Mouse (Mus musculus): Measurements from ENCODE around the gene Rag1. TPM values are rescaled to one million over a fixed set of nuclear protein-coding genes. Genes with fewer than 3 reads are reported as not detected.

The Rag1 gene
- 3.0 and 11.2 TPM in 2 replicates for polyA plus RNA-seq (2011; ENCODE audit: insufficient read depth, insufficient read length, low replicate concordance, missing spikeins)

GRCm38 (mm10) chr2:101649114-101649671 lies at the start of gene Rag1, which contains the start of gene B230118H07Rik:
Gene Rag1 (minus strand): TSS chr2:101649501.
Gene B230118H07Rik (minus strand): TSS chr2:101649532.
- TF ChIP-seq CTCF (IDR thresholded peaks at IDR 0.05; ENCODE audit: control insufficient read depth, insufficient read depth, low read length) (no peak), POLR2A (IDR thresholded peaks at IDR 0.05; ENCODE audit: borderline replicate concordance, control insufficient read depth, low read depth, low read length) (0 out of 2 replicates have a peak, but pooled peaks have one; percentile 15)
- peak within 1 kb of the TSS; percentile 36 for H3K27ac ChIP-seq (ENCODE audit: control insufficient read depth, insufficient read depth, low read depth, low read length, poor library complexity)

GRCm38 (mm10) chr2:101695584-101695983 lies 46.3 kb upstream of the Rag1 start:
- Histone ChIP-seq H3K4me1 (ENCODE audit: control insufficient read depth, insufficient read depth, low read length) (no peaks in the 10 kb centered on the region; the same call in 1 of the 2 replicates), H3K27ac (ENCODE audit: control insufficient read depth, insufficient read depth, low read depth, low read length, poor library complexity) (no peak overlapping the region), H3K4me3 (replicated peaks; ENCODE audit: control insufficient read depth, low read depth, low read length) (no peak overlapping the region)
- TF ChIP-seq POLR2A (IDR thresholded peaks at IDR 0.05; ENCODE audit: borderline replicate concordance, control insufficient read depth, low read depth, low read length) = no peak
- TF ChIP-seq CTCF (IDR thresholded peaks at IDR 0.05; ENCODE audit: control insufficient read depth, insufficient read depth, low read length) = no peak
- 83% methylated on average over 7 of the region's 7 CpGs for WGBS

More at GRCm38 (mm10) chr2:101649114-101649671, at the start of gene Rag1, which contains the start of gene B230118H07Rik:
- 36% methylated on average over 8 of the region's 8 CpGs for WGBS
- Histone ChIP-seq H3K4me3 (replicated peaks; ENCODE audit: control insufficient read depth, low read depth, low read length) (peak within 1 kb of the TSS; percentile 55), H3K4me1 (ENCODE audit: control insufficient read depth, insufficient read depth, low read length) (no peaks in the 10 kb centered on the region; the same call in 1 of the 2 replicates)

DNA sequence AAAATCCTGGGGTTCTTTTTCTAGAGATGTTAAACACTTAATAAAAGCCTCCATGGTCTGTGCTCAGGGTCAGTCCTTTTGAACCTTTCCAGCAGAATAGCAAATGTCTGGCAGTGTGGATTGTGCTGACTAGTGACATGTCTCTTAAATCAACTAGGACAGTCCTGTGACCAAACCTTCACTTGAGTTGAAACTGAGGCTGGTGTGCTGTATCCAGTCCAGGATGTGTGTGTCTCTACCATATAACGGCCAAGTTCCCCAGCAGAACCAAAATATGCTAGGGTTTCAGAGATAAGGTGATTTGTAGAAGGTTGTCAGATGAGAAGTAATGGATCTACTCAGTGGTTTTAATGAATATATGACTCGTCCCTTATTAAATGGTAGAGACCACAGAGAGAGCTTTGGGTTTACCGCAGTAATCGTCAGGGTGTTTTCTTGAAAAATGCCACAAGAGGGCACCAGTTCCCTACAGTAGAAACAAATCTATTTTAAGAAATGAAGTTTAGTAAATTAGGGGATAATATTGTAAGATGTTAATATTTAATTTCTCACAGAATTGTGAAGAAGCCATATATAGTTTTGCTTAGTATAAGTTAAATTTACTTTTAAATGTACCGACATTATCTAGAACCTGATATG lies 44.4 kb upstream of the Rag1 start:
- Histone ChIP-seq H3K4me3 (replicated peaks; ENCODE audit: control insufficient read depth, low read depth, low read length) (no peak overlapping the region), H3K4me1 (ENCODE audit: control insufficient read depth, insufficient read depth, low read length) (no peaks in the 10 kb centered on the region), H3K27ac (ENCODE audit: control insufficient read depth, insufficient read depth, low read depth, low read length, poor library complexity) (no peak overlapping the region)
- no peak for TF ChIP-seq POLR2A (IDR thresholded peaks at IDR 0.05; ENCODE audit: borderline replicate concordance, control insufficient read depth, low read depth, low read length)
- 0 out of 2 replicates have a peak, but pooled peaks have one; percentile 8 for TF ChIP-seq CTCF (IDR thresholded peaks at IDR 0.05; ENCODE audit: control insufficient read depth, insufficient read depth, low read length)
- WGBS = 52% methylated on average over 5 of the region's 5 CpGs

GRCm38 (mm10) chr2:101693043-101693442 lies 43.7 kb upstream of the Rag1 start:
- Histone ChIP-seq H3K27ac (ENCODE audit: control insufficient read depth, insufficient read depth, low read depth, low read length, poor library complexity) (no peak overlapping the region), H3K4me1 (ENCODE audit: control insufficient read depth, insufficient read depth, low read length) (no peaks in the 10 kb centered on the region), H3K4me3 (replicated peaks; ENCODE audit: control insufficient read depth, low read depth, low read length) (no peak overlapping the region)
- TF ChIP-seq POLR2A (IDR thresholded peaks at IDR 0.05; ENCODE audit: borderline replicate concordance, control insufficient read depth, low read depth, low read length) (no peak), CTCF (IDR thresholded peaks at IDR 0.05; ENCODE audit: control insufficient read depth, insufficient read depth, low read length) (no peak)
- WGBS = 66% methylated on average over 4 of the region's 4 CpGs

DNA sequence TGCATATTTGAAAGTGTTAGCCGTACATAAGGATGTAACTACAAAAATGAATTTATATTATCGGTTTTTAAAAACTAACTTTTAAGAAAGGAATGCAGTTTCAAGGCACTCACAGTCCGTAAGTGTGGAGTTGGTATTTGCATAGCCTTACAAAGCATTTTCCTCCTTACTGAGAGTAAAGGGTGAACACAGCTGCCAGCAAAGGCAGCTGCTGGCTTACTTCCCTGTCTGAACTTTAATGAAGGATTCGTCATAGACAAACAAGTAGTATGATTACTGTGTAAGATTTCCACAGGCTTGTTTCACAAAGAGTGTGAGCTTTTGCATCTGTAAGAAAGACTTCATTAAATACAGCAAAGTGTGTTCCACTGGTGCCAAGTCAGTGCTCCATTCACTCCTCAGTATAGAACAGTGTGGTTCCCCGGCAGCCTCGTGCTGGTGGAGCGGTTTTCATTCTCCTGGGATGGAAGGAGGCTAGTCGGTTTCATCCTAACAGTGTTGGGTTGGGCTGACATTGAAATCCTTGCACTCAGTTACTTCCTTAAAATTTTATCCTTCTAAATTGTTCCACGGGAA lies 41.0 kb upstream of the Rag1 start:
- Histone ChIP-seq H3K4me3 (replicated peaks; ENCODE audit: control insufficient read depth, low read depth, low read length) (no peak overlapping the region), H3K4me1 (ENCODE audit: control insufficient read depth, insufficient read depth, low read length) (no peaks in the 10 kb centered on the region; the same call in 1 of the 2 replicates), H3K27ac (ENCODE audit: control insufficient read depth, insufficient read depth, low read depth, low read length, poor library complexity) (no peak overlapping the region)
- 86% methylated on average over 9 of the region's 9 CpGs for WGBS
- no peak for TF ChIP-seq CTCF (IDR thresholded peaks at IDR 0.05; ENCODE audit: control insufficient read depth, insufficient read depth, low read length)
- TF ChIP-seq POLR2A (IDR thresholded peaks at IDR 0.05; ENCODE audit: borderline replicate concordance, control insufficient read depth, low read depth, low read length) = no peak

DNA sequence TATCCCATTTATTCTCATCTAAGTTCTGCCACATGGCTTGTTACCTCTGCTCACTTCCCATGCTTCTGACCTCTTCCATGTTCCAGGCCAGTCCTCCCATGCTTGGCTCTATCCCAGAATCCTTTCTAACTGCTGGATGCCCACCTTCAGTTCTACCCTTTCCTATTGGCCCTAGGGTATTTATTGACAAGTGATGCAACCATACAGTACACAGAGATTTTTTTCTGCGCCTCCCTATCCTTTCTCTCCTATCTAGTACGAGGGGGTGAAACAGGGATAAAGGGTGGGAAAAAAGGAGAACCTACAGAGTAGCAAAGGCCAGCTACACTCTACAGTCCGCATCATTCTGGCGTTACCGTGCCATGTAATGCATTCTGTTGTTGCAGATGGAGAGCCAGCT lies 38.7 kb upstream of the Rag1 start:
- no peak overlapping the region for H3K4me3 ChIP-seq (replicated peaks; ENCODE audit: control insufficient read depth, low read depth, low read length)
- 91% methylated on average over 5 of the region's 5 CpGs for WGBS
- TF ChIP-seq POLR2A (IDR thresholded peaks at IDR 0.05; ENCODE audit: borderline replicate concordance, control insufficient read depth, low read depth, low read length) (no peak), CTCF (IDR thresholded peaks at IDR 0.05; ENCODE audit: control insufficient read depth, insufficient read depth, low read length) (no peak)
- no peaks in the 10 kb centered on the region; the same call in 1 of the 2 replicates for H3K4me1 ChIP-seq (ENCODE audit: control insufficient read depth, insufficient read depth, low read length)
- H3K27ac ChIP-seq (ENCODE audit: control insufficient read depth, insufficient read depth, low read depth, low read length, poor library complexity) = no peak overlapping the region

DNA sequence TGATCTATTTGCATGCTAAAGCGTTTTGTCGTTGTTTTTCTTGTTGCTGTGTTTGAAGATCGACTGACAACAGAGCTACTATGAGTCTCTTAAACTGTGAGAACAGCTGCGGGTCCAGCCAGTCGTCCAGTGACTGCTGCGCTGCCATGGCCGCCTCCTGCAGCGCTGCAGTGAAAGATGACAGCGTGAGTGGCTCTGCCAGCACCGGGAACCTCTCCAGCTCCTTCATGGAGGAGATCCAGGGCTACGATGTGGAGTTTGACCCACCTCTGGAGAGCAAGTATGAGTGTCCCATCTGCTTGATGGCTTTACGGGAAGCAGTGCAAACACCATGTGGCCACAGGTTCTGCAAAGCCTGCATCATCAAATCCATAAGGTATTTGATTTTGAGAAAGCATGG lies 35.1 kb upstream of the Rag1 start:
- no peaks in the 10 kb centered on the region; the same call in 1 of the 2 replicates for H3K4me1 ChIP-seq (ENCODE audit: control insufficient read depth, insufficient read depth, low read length)
- H3K27ac ChIP-seq (ENCODE audit: control insufficient read depth, insufficient read depth, low read depth, low read length, poor library complexity) = no peak overlapping the region
- no peak for TF ChIP-seq CTCF (IDR thresholded peaks at IDR 0.05; ENCODE audit: control insufficient read depth, insufficient read depth, low read length)
- TF ChIP-seq POLR2A (IDR thresholded peaks at IDR 0.05; ENCODE audit: borderline replicate concordance, control insufficient read depth, low read depth, low read length) = no peak
- WGBS = 91% methylated on average over 12 of the region's 12 CpGs
- H3K4me3 ChIP-seq (replicated peaks; ENCODE audit: control insufficient read depth, low read depth, low read length) = no peak overlapping the region

DNA sequence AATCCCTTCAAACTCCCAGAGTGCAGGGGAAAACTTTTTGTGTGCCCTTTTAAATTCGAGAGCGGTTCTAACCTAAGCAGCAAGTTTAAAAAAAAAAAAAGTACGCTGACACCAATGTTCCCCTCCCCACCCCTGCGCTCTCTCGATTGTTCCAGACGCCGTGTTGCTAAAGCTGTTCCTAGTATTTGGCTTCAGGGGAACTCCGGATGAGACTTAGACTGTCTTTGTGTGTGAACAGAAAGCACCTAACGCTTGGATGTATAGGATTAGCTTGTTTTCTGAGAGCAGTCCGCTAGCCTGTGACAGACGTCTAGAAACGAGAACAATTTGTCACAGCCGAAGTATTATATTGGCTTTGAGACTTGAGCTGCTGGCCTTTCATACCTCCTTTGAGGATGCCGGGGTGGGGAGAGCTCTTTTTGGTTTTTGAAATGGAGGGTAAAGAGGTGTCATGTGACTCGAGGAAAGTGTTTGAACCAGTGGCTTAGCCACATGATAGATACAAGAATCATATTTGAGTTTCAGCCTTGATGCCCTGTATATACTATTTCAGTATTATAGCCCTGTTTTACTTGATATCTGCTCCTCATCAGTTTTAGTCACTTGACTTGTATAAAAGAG lies 30.0 kb upstream of the Rag1 start:
- WGBS = 3% methylated on average over 15 of the region's 15 CpGs
- Histone ChIP-seq H3K4me3 (replicated peaks; ENCODE audit: control insufficient read depth, low read depth, low read length) (peak overlapping the region; percentile 94), H3K27ac (ENCODE audit: control insufficient read depth, insufficient read depth, low read depth, low read length, poor library complexity) (no peak overlapping the region), H3K4me1 (ENCODE audit: control insufficient read depth, insufficient read depth, low read length) (no peaks in the 10 kb centered on the region)
- no peak for TF ChIP-seq CTCF (IDR thresholded peaks at IDR 0.05; ENCODE audit: control insufficient read depth, insufficient read depth, low read length)
- no peak for TF ChIP-seq POLR2A (IDR thresholded peaks at IDR 0.05; ENCODE audit: borderline replicate concordance, control insufficient read depth, low read depth, low read length)
